Mouse (Mus musculus) subcutaneous adipose tissue, adult 2 months (tissue): ENCODE data around the gene 2310002L09Rik. TPM values are rescaled to one million over a fixed set of nuclear protein-coding genes. Genes with fewer than 3 reads are reported as not detected.

Experiments
- polyA plus RNA-seq: library from polyadenylated mRNA; depleted of rRNA; stranded (reverse); fragments of >200 nt; gene quantifications from 2 replicates; pipeline ENCODE4 v1.2.3, GENCODE M21; 2012; ENCODE audit warnings: low replicate concordance; rRNA removed

2310002L09Rik gene
- polyA plus RNA-seq: not detected in 2 replicates

GRCm38 (mm10) chr4:73950375-73950896, at the start of gene 2310002L09Rik:
TSS of gene 2310002L09Rik (minus strand) at chr4:73950846.

GRCm38 (mm10) chr4:73920660-73921059, 30.0 kb downstream of the 2310002L09Rik start, which contains the start of gene Gm11756:
TSS of gene Gm11756 (minus strand) at chr4:73920760.

GRCm38 (mm10) chr4:73905853-73906252, 44.8 kb downstream of the 2310002L09Rik start, which contains the start of gene Gm13871:
TSS of gene Gm13871 (minus strand) at chr4:73905953.

GRCm38 (mm10) chr4:73891012-73891411, 59.6 kb downstream of the 2310002L09Rik start, which contains the start of gene Gm11757:
TSS of gene Gm11757 (minus strand) at chr4:73891112.

Other genes starting within 250 kb of the 2310002L09Rik start
- 3.6 TPM in 1 of 2 replicates, not detected in the other for gene Rasef, start 159.9 kb downstream of the 2310002L09Rik start, polyA plus RNA-seq
- gene Gm11758, start 74.6 kb downstream of the 2310002L09Rik start, polyA plus RNA-seq: not detected in 2 replicates
- not detected in 2 replicates for gene Gm11757, start 59.7 kb downstream of the 2310002L09Rik start, polyA plus RNA-seq
- not detected in 2 replicates for gene Gm13871, start 44.9 kb downstream of the 2310002L09Rik start, polyA plus RNA-seq
- not detected in 2 replicates for gene Gm11756, start 30.1 kb downstream of the 2310002L09Rik start, polyA plus RNA-seq
- 0.13 and 0.66 TPM in 2 replicates for gene Frmd3, start 62.6 kb upstream of the 2310002L09Rik start, polyA plus RNA-seq